Mouse (Mus musculus): ENCODE measurements around the gene Tfap2a. TPM values are rescaled to one million over a fixed set of nuclear protein-coding genes. Genes with fewer than 3 reads are reported as not detected.

The Tfap2a gene
- 0.10 to 0.57 TPM in 2 of 3 replicates, not detected in the other for total RNA-seq (2017)

- no peak for ATAC-seq (replicated peaks; ENCODE audit: insufficient number of reproducible peaks, low FRiP score, low TSS enrichment, poor library complexity, severe bottlenecking)
These were observed at the start of gene Tfap2a for GRCm38 (mm10) chr13:40738196-40738880. Tfap2a (minus strand) TSS chr13:40738376.

- no peak for ATAC-seq (replicated peaks; ENCODE audit: insufficient number of reproducible peaks, low FRiP score, low TSS enrichment, poor library complexity, severe bottlenecking)
These were observed 46.1 kb upstream of the Tfap2a start for GRCm38 (mm10) chr13:40784202-40784771.

- no peak for ATAC-seq (replicated peaks; ENCODE audit: insufficient number of reproducible peaks, low FRiP score, low TSS enrichment, poor library complexity, severe bottlenecking)
These were observed 19.8 kb upstream of the Tfap2a start for GRCm38 (mm10) chr13:40757995-40758394.

DNA sequence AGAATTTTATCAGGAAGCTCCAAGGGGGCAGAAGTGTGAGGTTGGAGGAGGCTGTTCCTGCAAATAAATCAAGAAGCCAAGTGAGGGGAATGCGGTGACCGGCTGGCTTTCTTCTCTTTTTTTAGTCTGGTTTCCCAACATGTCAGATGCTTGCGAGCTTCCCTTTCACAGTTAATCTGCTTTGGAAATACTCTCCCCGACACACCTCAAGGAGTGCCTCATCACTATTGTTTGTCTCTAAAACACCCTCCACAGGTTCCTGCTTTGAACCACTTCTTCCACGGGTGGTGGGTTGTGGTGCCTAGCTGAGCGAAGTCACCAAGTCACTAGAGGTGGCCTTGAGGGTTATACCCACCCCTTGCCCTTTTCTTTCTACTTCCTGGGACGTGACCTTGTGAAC is 18.2 kb upstream of the Tfap2a start:
- no peak for ATAC-seq (replicated peaks; ENCODE audit: insufficient number of reproducible peaks, low FRiP score, low TSS enrichment, poor library complexity, severe bottlenecking)

- no peak for ATAC-seq (replicated peaks; ENCODE audit: insufficient number of reproducible peaks, low FRiP score, low TSS enrichment, poor library complexity, severe bottlenecking)
These were observed 15.9 kb upstream of the Tfap2a start for GRCm38 (mm10) chr13:40754091-40754490.

DNA sequence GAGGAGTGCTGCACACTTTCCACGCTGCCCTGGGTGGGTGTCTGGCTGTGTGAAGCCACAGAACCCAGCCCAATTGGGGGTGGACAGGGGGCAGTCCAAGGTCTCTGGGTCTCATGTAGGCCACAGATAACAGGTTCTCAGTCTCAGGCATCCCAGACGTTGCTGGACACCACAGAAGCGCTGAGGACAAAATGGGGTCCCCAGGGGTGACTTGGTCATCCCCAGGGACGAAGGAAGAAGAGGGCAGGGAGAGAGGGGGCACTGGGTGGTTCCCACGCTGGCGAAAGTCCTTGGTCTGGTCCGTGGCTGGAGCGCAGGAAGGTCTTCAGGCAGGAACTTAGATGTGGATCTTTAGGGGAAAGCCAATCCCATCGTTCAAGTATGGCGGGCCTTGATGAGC is 13.7 kb upstream of the Tfap2a start:
- no peak for ATAC-seq (replicated peaks; ENCODE audit: insufficient number of reproducible peaks, low FRiP score, low TSS enrichment, poor library complexity, severe bottlenecking)

DNA sequence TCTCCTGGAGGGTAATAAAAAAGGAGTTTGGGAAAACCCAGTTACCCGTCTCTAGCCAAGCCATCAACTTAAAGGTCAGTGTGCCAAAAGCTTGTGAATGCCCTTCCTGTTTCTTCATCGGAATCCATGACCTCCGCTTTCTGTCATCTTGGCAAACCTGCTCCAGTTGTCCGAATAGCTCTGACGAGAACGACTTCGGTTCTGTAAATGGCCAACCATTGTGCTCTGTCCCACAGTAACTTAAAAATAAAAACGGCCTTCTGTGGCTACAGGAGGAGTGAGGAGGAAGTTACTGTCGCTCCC is 11.4 kb upstream of the Tfap2a start:
- no peak for ATAC-seq (replicated peaks; ENCODE audit: insufficient number of reproducible peaks, low FRiP score, low TSS enrichment, poor library complexity, severe bottlenecking)

DNA sequence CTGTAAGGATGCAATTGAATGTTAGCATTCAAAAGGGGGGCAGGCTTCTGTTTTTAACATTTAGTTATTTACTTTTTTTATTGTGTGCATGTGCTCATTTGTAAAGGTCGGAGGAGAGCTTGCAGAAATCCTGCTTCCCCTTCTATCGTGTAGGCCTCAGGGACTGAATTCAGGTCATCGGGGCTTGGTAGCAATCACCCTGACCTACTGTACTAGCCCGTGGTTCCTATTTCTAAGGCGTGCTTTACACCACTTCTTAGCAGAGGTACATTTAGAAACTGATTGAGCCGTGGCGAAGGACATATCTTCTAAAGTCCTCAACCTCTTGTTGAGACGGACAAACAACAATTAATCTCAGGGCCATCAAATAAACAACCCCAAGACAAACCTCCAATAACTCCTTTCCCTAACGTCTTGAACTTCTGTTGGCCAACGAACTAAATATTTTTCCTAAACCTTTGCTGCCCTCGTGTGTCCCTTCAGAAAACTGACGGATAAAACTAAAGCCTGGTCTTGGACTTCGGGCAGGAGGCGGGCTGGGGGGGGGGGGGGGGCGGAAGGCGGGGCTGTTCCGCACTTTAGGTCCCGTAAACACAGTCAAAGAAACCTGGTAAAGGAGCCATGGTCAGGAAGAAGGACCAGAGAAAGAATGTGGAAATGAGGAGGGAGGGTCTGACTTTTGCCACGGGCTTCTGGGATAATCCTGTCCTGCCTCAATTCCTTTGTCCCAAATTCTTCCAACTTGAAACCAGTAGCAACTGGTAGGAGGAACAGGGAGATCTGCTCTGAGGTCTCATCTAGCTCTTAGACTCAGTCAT is 10.8 kb upstream of the Tfap2a start:
- ATAC-seq (replicated peaks; ENCODE audit: insufficient number of reproducible peaks, low FRiP score, low TSS enrichment, poor library complexity, severe bottlenecking) = no peak

GRCm38 (mm10) chr13:40744111-40744805 is 6.1 kb upstream of the Tfap2a start:
- no peak for ATAC-seq (replicated peaks; ENCODE audit: insufficient number of reproducible peaks, low FRiP score, low TSS enrichment, poor library complexity, severe bottlenecking)

DNA sequence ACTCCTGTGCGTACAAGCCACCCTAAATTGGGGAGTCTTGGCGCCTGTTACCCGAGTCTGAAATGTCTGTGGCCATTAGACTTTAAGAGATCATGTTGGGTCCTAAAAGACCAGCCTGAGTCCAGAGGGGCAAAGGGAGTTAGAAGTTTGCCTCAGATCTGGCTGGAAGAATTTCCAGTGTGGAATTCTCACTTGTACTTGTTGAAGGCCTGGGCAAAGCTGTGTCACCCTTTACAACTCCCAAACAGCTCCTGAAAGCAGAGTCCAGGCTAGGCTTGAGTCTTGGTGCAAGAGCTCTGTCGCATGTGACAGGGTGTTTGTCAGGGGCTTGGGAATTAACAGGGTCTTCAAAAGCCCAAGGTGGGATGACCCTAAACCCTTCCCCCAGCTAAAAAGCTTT is 5.0 kb upstream of the Tfap2a start:
- ATAC-seq (replicated peaks; ENCODE audit: insufficient number of reproducible peaks, low FRiP score, low TSS enrichment, poor library complexity, severe bottlenecking) = no peak

DNA sequence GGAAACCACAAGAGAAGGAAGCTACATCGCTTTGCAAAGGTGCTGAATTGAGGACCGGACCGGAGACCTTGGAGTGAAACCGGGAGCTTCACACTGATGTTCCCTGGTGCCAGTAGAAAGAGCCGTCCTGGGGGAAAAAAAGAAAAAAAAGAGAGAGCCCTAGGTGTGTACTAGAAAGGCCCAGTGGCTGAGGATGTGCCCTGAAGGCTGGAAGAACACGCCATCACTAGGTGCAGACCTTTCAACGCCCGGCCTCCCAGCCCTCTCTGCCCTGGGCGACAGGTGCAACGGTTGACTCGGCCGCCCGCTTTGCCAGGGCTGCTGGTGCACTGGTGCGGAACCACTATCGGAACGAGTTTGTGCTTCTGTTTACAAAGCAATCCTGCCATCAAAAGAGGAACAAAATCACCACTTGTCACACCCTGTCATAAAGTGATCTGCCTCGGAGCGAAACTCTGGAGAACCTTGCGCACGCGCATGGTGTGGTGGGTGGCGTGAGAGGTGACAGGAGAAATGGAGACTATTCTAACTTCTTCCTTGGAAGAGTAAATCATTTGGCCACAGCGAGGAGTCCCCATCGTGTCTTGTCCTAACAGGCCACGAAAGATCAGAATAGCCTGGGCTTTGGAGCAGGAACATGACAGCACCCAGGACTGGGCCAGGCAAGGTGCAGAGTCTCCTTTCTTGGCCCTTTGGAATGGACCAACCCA is 3.8 kb upstream of the Tfap2a start:
- 0 out of 2 replicates have a peak, but pooled peaks have one; percentile 18 for ATAC-seq (replicated peaks; ENCODE audit: insufficient number of reproducible peaks, low FRiP score, low TSS enrichment, poor library complexity, severe bottlenecking)

- ATAC-seq (replicated peaks; ENCODE audit: insufficient number of reproducible peaks, low FRiP score, low TSS enrichment, poor library complexity, severe bottlenecking) = no peak
These were observed 3.3 kb upstream of the Tfap2a start for GRCm38 (mm10) chr13:40741436-40741835.

DNA sequence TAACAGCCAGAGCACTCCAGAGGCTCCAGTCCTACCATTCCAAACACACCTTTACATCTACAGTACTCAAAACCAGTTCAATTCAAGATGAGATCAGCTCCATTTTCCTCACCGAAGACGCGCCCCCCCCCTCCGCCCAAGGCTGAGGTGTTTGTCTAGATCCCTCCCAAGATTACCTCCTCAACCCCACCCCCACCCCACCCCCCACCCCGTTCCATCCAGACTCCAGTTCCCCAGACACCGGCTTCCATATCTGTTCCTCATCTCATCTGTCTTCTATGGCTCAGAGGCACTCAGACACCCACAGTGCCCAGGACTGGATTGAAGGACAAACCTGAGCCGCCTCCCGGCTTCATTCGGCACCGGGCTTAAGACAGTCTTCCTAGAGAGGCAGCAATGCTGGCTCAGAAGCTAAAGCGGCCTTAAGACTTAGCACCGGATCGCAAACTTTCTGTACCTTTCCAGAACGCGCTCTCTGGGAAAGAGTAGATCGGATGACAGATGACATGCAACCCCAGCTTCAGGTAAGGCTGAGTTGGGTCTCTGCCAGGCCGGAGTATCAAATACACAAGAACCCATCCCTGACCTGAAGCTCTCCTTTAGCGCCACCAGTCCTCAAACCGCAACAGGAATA is 2.7 kb upstream of the Tfap2a start:
- no peak for ATAC-seq (replicated peaks; ENCODE audit: insufficient number of reproducible peaks, low FRiP score, low TSS enrichment, poor library complexity, severe bottlenecking)

- ATAC-seq (replicated peaks; ENCODE audit: insufficient number of reproducible peaks, low FRiP score, low TSS enrichment, poor library complexity, severe bottlenecking) = no peak
These were observed 1.7 kb upstream of the Tfap2a start for GRCm38 (mm10) chr13:40739901-40740300.

- no peak for ATAC-seq (replicated peaks; ENCODE audit: insufficient number of reproducible peaks, low FRiP score, low TSS enrichment, poor library complexity, severe bottlenecking)
These were observed 1.0 kb upstream of the Tfap2a start for GRCm38 (mm10) chr13:40739121-40739650.

GRCm38 (mm10) chr13:40737761-40738160 is 415 bp downstream of the Tfap2a start:
- ATAC-seq (replicated peaks; ENCODE audit: insufficient number of reproducible peaks, low FRiP score, low TSS enrichment, poor library complexity, severe bottlenecking) = no peak

DNA sequence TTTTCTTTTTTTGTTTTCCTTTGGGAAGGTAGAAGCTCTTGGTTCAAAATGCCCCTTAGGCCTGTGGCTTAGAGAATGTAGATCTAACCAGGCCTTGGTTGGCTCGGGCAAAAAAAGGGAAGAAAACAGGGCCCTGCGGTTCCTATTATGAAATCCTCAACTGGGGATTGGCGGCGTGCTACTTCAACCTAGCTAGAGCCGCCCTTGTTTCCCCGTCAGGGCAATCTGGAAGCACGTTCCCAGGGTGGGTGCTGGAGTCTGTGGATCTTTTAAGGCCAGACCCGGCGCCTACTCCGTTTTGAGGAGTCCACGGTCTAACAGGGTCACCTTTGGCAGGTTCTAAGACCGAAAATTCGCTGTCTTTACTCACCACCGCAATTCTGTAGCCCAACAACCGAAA is 1.1 kb downstream of the Tfap2a start:
- 0 out of 2 replicates have a peak, but pooled peaks have one; percentile 34 for ATAC-seq (replicated peaks; ENCODE audit: insufficient number of reproducible peaks, low FRiP score, low TSS enrichment, poor library complexity, severe bottlenecking)

- no peak for ATAC-seq (replicated peaks; ENCODE audit: insufficient number of reproducible peaks, low FRiP score, low TSS enrichment, poor library complexity, severe bottlenecking)
These were observed 1.9 kb downstream of the Tfap2a start for GRCm38 (mm10) chr13:40736107-40736780.
